16 mouse cellular contexts compared by ENCODE assay signal in the genomic region with DNA sequence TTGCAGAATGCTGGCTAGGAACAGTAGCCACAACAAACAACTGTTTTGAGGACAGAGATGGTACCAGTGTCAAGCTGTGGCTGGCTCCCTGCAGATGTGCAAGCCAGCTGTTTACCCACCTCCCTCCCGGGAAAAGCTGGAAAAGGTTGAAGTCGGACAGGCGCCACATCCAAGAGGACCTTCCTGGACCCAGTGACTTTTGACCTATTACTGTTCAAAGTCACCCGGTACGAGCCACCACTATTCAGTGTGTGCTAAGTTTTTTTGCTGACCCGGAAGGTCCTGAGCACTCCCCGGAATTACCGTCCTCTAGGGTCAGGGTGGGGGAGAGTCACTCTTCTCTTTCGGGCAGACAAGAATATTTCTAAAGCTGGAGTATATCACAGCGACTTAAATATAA.
"Had no signal": no experiment of that assay in that cellular context is flagged by ENCODE, and none has a peak within 500 bp of the region (broad histone marks: within the 10 kb centered on the region; RNA-seq: fewer than 3 reads in every experiment).

No protein-coding gene starts in this region.

- H3K9me3 ChIP-seq: limb, embryonic 12.5 days; liver, embryonic 15.5 days; midbrain, embryonic 13.5 days; neural tube, embryonic 13.5 days had no signal

- H3K36me3 ChIP-seq: limb, embryonic 12.5 days; liver, embryonic 15.5 days; midbrain, embryonic 13.5 days; neural tube, embryonic 13.5 days had no signal

- ATAC-seq: intestine, postnatal 0 days had no signal

- H3K4me3 ChIP-seq: layer of hippocampus, adult 2 months; left cerebral cortex, adult 2 months; limb, embryonic 12.5 days; liver, embryonic 15.5 days; midbrain, embryonic 13.5 days; myocyte; neural tube, embryonic 13.5 days had no signal

- H3K27ac ChIP-seq: kidney, postnatal 0 days; layer of hippocampus, adult 2 months; left cerebral cortex, adult 2 months; limb, embryonic 12.5 days; liver, embryonic 15.5 days; macrophage; midbrain, embryonic 13.5 days; neural tube, embryonic 13.5 days had no signal

- H3K27me3 ChIP-seq: limb, embryonic 12.5 days; liver, embryonic 15.5 days; midbrain, embryonic 13.5 days; neural tube, embryonic 13.5 days had no signal

- DNase-seq: kidney, adult 2 months; kidney, postnatal 25 days; layer of hippocampus, postnatal 36 days; lung, embryonic 14.5 days; thymus, adult 18-20 months; thymus, postnatal 36 days had no signal

- H3K9ac ChIP-seq: limb, embryonic 12.5 days; liver, embryonic 15.5 days; lung, embryonic 14.5 days; midbrain, embryonic 13.5 days; neural tube, embryonic 13.5 days had no signal

- H3K4me2 ChIP-seq: limb, embryonic 12.5 days; liver, embryonic 15.5 days; lung, embryonic 14.5 days; midbrain, embryonic 13.5 days; neural tube, embryonic 13.5 days had no signal
